Mouse (Mus musculus) liver, adult 10 weeks (tissue): ENCODE data around the gene Dpm1. TPM values are rescaled to one million over a fixed set of nuclear protein-coding genes. Genes with fewer than 3 reads are reported as not detected.

Source experiments
- polyA plus RNA-seq: library from polyadenylated mRNA; stranded (reverse); fragments of 350-450 nt; fragmentation: Illumina TruSeq; extraction: RNeasy Lipid Tissue Mini Kit (QIAGEN cat#74804); gene quantifications from one replicate; pipeline ENCODE4 v1.2.3, GENCODE M21; 2014; ENCODE audit warnings: low read depth, low replicate concordance

Dpm1 gene
- polyA plus RNA-seq: 246 TPM

DNA sequence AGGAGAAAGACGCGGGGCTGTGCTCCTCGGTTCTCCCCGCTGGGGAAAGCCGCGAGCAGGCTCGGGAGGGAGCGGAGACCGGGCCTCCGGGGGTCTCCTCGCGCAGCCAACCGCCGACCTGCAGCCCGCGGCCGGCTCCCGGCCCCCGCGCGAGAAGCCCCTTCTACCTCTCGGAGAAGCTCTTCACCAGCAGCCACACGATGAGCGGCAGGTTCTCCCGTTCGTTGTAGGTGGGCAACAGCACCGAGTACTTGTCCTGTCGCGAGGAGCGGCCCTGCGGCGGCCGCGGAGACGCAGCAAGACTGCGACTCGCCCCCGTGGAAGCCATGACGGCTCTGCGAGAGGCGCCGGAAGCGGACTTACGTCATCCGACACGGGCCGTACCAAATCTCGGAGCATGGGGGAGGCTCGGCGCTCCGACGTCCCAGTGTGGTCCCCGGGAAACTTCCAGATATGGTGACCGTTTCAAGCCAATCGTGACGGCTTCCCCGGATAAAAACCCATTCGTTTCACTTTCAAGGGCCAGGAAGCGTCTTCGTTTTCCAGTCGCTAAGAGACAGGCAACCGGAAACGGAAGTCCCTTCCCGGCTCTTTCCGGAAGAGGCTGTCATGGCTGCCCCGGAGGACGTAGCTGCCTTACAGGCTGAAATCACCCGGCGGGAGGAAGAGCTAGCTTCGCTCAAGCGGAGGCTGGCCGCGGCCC is at the start of gene Dpm1, which contains the start of the genes Gm20716 and Mocs3:
Gene Dpm1, minus strand, starts transcription at position 566 of the 703 bp plus-strand sequence.
Gene Gm20716, minus strand, starts transcription at position 339 of the 703 bp plus-strand sequence.
Gene Mocs3, plus strand, starts transcription at position 597 of the 703 bp plus-strand sequence.

DNA sequence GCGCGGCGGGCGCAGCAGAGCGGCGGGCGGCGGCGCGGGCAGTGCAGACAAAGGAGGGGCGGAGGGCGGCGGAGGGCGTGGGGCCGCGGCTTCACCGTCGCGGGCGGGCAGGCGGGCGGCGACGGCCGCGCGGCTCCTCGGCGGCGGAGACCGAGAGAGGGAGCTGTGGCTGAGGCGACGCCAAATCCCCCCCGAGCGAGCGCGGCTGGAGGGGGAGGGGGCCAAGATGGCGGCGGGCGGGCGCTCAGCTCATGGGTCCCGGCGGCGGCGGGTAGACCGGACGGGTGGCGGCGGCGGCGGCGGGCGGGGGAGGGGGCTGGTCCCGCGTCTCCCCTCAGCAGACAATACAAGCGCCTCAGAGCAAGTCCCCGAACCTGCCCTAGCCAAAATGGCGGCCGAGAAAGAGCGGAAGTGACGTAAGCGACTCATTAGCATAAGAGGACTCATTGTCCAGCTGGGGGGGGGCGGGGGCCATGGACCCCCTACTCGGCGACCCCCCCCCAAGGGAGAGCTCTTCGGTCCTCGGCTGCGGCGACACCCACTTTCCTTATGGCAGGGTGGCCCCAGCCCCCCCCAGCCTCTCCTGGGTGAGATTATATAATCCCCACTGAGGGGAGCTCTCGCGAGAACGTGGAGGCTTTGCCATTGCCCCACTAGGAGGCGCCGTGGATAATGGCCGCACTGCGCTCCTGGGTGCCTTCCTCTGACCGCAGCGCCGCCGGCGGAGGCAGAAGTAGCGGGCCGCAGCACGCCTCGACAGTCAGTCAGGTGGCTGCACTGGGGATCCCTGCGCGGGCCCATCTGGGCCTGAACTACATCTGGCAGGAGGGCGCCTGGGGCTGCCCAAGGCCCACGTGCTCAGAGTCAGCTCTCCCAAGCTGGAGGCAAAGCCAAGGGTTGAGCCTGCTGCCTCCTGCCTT is 23.4 kb downstream of the Dpm1 start, which contains the start of gene Adnp:
Gene Adnp, minus strand, starts transcription at position 388 of the 920 bp plus-strand sequence.

Other genes with a start within 250 kb of the Dpm1 start
- gene Ripor3, start 220.0 kb downstream of the Dpm1 start, polyA plus RNA-seq: not detected
- 2.4 TPM for gene Pard6b, start 149.6 kb downstream of the Dpm1 start, polyA plus RNA-seq
- 2.9 TPM for gene Adnp, start 23.5 kb downstream of the Dpm1 start, polyA plus RNA-seq
- gene Gm20716, start 227 bp downstream of the Dpm1 start, polyA plus RNA-seq: 37.2 TPM
- gene Mocs3, start within 50 bp of the Dpm1 start, polyA plus RNA-seq: 1.7 TPM
- gene Kcng1, start 51.1 kb upstream of the Dpm1 start, polyA plus RNA-seq: not detected